Mouse (Mus musculus) neural tube, embryonic 15.5 days (tissue): ENCODE results near the gene Ankmy1. TPM values are rescaled to one million over a fixed set of nuclear protein-coding genes. Genes with fewer than 3 reads are reported as not detected.

ENCODE experiments used
- microRNA counts: library from miRNA; unstranded; fragments of <30 nt; microRNA quantifications from one replicate; lab custom pipeline; 2016
- microRNA-seq: library from miRNA; unstranded; fragments of <30 nt; microRNA quantifications from one replicate; pipeline ENCODE4, GENCODE M21; 2017
- polyA plus RNA-seq: library from polyadenylated mRNA; unstranded; fragments of >200 nt; fragmentation: Nextera tagmentation; extraction: Ambion mirVana; gene quantifications from 2 replicates; pipeline ENCODE4 v1.2.1, GENCODE M21; 2015

Ankmy1 gene
- polyA plus RNA-seq, 1 experiment from 2014 or later, result 0.69 TPM

MicroRNA genes within 50 kb of the gene (microRNA counts, 519-probe panel; counts per million panel counts)
- microRNA mmu-miR-149 (lab: Ali Mortazavi, UCI), result 3,709 counts per million, percentile 88 among the panel's probes with 10 or more counts

Small RNA genes lying within 50 kb of the gene (microRNA-seq; reads per million reads assigned to microRNA genes)
- gene Mir149, result 15,801 reads per million, percentile 98 among the genes with 10 or more reads in this experiment

Other genes with a start within 250 kb of the Ankmy1 start
- 63.1 and 64.6 TPM in 2 replicates for gene Gpc1, start 71.3 kb downstream of the Ankmy1 start, polyA plus RNA-seq
- gene Dusp28, start 4.1 kb upstream of the Ankmy1 start, polyA plus RNA-seq, result 17.2 and 17.9 TPM in 2 replicates
- 29.8 and 33.4 TPM in 2 replicates for gene Rnpepl1, start 7.9 kb upstream of the Ankmy1 start, polyA plus RNA-seq
- gene Capn10, start 31.5 kb upstream of the Ankmy1 start, polyA plus RNA-seq, result 55.4 and 60.8 TPM in 2 replicates
- gene Gpr35, start 48.0 kb upstream of the Ankmy1 start, polyA plus RNA-seq, result 0.64 and 1.0 TPM in 2 replicates
- gene Aqp12, start 103.4 kb upstream of the Ankmy1 start, polyA plus RNA-seq, result not detected in 2 replicates
- 433 and 485 TPM in 2 replicates for gene Kif1a, start 199.0 kb upstream of the Ankmy1 start, polyA plus RNA-seq
- gene Agxt, start 232.3 kb upstream of the Ankmy1 start, polyA plus RNA-seq, result not detected in 2 replicates